Mouse (Mus musculus) spleen, adult 2 months (tissue): ENCODE measurements at regions not wholly inside any gene's neighbourhood (a gene's known extent, or its start where the extent isn't known, plus 50 kb on each side); places are given as distances from the start of the nearest gene placed in this dataset.

ENCODE experiments used
- CTCF ChIP-seq: fragments of 200-500 bp; IDR thresholded peaks from 2 replicates; pipeline ENCODE4 v1.5.1; 2011; ENCODE audit warnings: mild to moderate bottlenecking, inconsistent platforms; ENCODE audit not compliant: insufficient read depth, insufficient read length, insufficient replicate concordance; ENCODE audit errors: extremely low read depth
- POLR2A ChIP-seq: fragments of 200-500 bp; IDR thresholded peaks from 2 replicates; pipeline ENCODE4 v1.6.1; 2011; ENCODE audit warnings: low read depth, low read length, inconsistent platforms

- no peak for TF ChIP-seq POLR2A
- TF ChIP-seq CTCF: no peak
Observed at GRCm38 (mm10) chr14:25325887-25326286, 133.1 kb upstream of the Zmiz1 start.
